Mouse (Mus musculus): ENCODE data around the gene Sympk.

GRCm38 (mm10) chr7:19098811-19099210, 74.6 kb downstream of the Sympk start:
- TF ChIP-seq TAL1 (IDR thresholded peaks at IDR 0.05; ENCODE audit: low read length): no peak
- no peak for TF ChIP-seq GATA1 (IDR thresholded peaks at IDR 0.05; ENCODE audit: low read length)

Data from erythroblast, embryonic 14.5 days (primary cell).